Mouse (Mus musculus) embryo, embryonic 10.5 days (tissue): ENCODE data around the gene Vps35l.

Experiments
- DNase-seq: peaks from one replicate; pipeline ENCODE4 v3.0.0-alpha.2; 2015; ENCODE audit warnings: low spot score

The Vps35l gene

DNA sequence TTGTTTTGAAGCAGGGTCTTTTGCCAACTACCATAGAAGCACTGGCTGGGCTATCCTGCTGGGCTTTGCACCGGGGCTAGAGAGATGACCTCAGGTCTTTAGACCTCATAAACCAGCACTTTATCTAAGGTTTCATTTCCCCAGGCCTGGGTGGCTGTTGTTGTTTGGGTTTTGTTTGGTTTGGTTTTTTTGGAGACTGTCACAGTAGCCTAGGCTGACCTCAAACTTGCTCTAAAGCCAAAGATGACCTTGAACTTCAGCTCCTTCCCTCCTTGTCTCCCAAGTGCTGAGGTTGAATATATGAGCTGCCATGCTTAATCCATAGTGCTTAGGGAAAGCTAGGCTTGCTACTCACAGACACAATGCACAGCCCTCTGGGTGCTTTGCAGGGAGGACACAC is 79.6 kb downstream of the Vps35l start:
- no peak for DNase-seq

GRCm38 (mm10) chr7:118821356-118821755 is 81.3 kb downstream of the Vps35l start:
- no peak for DNase-seq

DNA sequence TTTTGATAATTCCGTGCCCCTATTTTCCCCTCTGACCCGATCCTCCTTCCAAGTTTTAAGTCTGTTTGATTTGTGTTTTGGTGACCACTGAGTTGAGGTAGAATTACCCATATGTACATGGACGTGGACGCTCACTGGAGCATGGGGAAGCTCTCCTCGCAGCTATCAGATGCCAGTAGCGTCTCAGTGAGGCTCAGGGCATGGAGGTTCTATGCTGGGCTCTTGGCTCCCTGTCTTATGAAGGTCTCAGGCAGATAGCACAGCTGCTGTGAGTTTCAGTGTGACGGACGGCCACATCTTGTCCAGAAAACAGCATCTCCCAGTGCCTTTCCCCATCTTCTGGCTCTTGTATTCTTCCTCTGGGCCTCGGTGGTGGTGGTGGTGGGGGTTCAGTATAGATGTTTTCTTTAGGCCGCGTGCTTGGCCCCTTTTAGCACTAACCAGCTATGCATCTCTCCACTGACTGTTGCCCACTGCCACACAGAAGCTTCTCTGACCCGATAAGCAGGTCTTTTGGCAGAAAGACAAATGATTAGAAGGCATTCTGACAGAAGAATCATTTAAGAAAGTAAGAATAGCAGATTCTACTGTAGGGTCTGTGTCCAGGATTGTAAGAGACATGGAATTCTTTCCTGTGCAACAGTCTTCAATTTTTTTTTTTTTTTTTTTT is 82.0 kb downstream of the Vps35l start:
- no peak for DNase-seq

DNA sequence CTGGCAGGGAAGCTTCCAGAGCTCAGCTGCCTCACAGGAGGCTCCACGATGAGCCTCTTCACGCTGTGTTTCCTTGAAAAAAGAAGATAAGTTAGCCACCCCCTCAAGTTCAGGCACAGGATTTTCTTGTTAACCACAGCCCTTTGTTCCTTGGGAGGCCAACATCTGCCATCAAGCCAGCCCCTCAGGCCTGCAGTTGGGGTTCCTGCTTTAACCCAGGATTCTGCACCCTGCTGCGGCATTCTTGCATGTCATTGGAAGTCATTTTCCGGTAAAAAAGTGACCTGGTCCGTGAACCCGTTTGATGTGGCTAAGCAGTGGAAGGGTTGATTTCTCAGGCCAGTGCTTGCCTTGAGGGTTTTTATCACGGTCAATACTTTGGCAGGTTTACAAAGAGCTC is 84.4 kb downstream of the Vps35l start:
- no peak for DNase-seq

GRCm38 (mm10) chr7:118827975-118828416 is 88.0 kb downstream of the Vps35l start:
- DNase-seq = peak; percentile 27

GRCm38 (mm10) chr7:118837901-118838300 is 97.9 kb downstream of the Vps35l start:
- DNase-seq = no peak

- DNase-seq = no peak
Measured at GRCm38 (mm10) chr7:118841030-118841745, 101.2 kb downstream of the Vps35l start.

- no peak for DNase-seq
Measured at GRCm38 (mm10) chr7:118841796-118842195, 101.8 kb downstream of the Vps35l start.

DNA sequence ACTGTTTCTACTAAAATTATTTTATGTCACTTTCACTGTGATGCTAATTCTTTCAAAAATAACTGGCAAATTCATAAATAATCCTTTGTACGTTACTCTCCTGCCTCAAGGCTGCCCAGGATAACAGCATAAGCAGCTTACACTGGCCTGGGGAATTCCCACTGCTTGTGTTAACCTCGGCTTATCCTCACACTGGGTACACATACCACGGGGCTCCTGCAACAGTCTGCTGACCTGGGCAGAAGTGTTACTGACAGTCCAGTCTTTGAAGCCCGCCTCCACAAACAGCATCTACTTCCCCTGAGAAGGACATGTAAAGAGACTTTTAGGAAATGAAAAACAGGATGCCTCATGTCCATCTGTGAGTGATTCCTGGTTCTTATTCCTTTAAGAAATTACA is 102.9 kb downstream of the Vps35l start:
- no peak for DNase-seq

DNA sequence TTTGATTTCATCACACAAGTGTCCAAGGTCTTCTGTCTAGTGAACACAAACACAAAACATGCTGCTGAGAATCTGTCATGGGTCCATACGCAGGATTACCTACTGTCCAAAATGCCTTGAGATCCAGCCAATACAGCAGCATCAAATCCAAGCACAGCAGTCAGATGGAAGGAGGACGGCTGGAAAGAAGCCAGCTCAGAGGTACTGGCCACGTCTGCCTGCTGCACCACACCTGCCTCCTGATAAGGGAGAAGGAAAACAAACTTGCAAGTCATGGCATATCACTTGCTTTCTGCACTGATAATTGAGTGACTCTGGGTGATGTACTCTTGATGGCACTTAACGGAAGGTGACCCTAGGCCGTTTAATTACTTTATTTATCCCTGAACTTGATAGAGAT is 105.1 kb downstream of the Vps35l start:
- DNase-seq = no peak

DNA sequence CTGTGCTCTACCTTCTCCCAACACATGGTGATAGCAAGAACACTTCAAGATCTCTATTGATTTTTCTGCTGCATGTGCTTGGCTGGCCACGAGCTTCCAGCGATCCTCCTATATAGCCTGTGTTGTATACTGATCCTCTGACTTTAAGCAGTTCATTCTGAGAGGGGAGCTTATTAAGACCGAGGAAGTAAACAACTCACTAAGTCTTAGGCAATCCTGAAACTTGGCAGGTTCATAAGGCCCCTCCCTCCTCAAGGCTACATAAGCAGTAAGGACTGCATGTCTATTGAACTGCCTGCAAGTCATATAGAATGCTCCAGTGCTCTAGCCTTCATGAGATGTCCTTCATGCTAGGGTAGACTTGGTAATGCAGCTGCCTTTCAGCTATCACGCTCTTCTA is 106.3 kb downstream of the Vps35l start:
- no peak for DNase-seq

- DNase-seq = peak; percentile 13
Measured at GRCm38 (mm10) chr7:118848796-118849195, 108.8 kb downstream of the Vps35l start.

DNA sequence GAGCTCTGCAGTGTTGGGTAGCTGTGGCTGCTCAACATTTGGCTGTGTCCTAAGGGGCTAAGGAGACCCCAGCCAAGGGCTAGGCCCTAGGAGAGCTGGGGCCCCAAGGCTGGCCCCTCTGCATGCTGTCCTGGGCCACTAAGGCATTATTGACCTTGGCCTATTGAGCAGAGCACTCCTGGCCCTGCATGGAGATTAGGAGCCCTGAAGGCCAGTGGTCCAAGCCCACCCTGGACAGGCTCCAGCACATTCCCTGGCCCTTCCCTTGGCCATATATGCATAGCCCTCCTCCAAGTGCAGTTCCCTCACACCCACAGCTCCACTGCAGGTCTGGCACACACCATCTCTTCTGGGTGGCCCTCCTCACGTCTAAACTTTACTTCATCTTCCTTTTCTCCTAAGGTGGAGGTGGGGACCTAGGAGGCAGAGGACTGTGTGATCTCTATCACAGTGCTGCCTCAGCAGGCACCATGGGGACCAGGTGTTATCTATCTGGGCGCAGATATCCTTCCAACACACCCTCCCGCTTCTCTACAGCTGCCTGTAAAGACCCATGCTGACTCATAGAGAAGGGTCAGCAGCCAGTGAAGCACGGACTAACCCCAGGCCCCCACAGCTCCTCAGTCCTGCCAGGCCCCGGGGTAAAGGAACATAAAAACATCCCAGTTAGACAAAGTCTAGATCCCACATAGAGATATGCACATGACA is 109.7 kb downstream of the Vps35l start:
- no peak for DNase-seq

DNA sequence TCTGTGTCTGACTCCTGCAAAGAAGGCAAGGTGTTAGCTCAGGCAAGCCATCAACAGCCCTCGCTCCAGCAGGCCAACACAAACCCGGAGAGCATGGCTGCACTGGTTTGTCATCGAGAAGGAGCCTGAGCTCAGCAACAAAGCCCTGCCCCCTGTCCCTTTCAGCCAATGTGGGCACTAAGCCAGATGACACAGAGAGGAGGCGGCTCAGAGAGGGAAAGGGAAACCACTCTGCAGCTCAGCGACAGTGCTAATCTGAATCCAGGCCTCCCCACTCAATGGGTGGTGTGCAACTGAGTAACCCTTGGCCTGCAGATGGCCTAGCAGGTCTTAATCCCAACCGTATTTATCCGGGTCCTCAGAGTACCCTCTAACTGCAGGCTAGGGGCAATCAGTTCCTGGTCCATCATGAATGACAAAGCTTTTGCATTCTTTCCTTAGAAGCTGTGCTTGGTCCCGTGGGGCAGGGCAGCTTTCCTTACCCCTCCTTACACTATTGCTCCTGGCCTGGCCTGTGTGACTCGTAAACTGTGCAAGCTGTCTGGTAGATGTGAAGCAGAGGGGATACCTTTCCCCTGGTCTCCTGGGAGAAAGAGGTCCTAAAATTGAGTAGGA is 110.8 kb downstream of the Vps35l start:
- no peak for DNase-seq

DNA sequence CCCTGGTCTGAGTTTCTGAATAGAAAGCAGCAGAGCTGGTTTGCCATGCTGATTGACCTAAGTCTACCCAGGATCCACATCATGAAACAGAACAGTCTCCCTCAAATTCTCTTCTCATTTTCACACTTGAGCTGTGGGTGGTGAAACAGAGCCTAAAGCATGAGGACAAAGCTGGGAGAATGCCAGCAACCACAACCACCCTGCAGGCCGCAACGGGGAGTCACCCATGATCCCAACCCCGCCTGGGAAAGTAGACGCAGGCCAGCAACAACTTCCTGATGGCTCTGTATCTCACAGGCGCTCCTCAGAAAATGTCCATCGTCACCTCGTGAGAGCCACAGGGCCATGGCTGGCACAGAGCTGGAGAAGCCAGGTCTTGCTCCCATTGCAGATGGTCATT is 111.5 kb downstream of the Vps35l start:
- no peak for DNase-seq

DNA sequence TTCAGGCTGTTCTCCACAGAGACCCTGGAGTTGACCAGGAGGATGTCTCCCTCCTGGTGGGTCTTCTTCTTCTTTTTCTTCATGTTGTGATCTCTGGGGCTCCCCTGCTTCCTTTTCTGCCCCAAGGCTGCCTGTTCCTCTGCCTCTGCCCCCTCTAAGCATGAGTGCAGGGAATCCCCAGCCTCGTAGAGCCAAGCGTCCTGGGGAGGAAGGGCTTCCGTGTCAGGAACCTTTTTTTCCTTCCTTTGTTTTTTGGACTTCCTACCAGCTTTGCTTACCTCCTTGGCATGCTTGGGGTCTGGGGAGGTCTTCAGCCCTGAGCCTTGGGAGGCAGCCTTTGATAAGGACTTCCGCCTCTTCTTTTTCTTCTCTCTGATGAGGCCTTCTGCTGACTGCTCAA is 112.6 kb downstream of the Vps35l start:
- DNase-seq = no peak

GRCm38 (mm10) chr7:118854606-118855005 is 114.6 kb downstream of the Vps35l start:
- DNase-seq = peak; percentile 2

- peak; percentile 96 for DNase-seq
Measured at GRCm38 (mm10) chr7:118855171-118855876, 115.3 kb downstream of the Vps35l start, which contains the start of gene Iqck. Iqck (plus strand) TSS chr7:118855752.

DNA sequence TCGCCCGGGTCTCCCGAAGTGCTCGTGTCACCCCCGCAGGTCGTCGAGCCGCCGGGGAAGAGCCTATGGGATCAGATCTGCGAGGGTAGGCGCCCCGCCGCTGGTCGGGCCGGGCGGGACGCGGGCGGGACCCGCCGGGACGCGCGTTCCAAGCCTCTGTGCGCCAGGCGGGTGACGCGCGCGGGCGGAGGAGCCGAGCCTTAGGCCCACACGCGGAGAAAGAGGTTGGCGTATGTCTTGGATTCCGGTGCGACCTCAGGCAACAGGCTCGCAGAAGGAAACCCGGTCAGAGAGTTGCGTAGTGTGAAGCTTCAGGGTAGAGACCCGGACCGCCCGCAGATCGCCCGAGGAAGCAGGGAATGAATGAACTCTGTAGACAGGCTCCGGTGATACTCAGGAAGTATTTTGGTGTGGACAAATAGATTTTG is 115.9 kb downstream of the Vps35l start, which contains the start of gene Knop1:
Knop1 (minus strand) TSS at position 378 of the 428 bp plus-strand sequence.
- no peak for DNase-seq

- DNase-seq = no peak
Measured at GRCm38 (mm10) chr7:118858640-118859039, 118.6 kb downstream of the Vps35l start.

DNA sequence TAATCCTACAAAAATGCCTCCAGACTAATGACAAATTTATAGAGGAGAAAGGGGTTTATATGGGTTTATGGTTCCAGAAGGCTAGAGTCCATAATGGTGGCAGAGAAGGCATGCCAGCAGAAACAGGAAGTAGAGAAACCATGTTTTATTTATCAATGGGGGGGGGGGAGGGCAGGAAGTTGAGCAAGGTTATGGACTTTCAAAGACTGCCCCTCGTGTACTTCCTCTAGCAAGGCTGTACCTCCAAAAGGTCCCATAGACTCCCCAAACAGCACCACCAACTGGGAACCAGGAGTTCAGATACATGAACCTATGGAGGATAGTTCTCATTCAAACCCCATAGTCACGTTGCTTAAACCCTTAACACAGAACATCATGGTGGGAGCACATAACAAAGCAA is 125.3 kb downstream of the Vps35l start:
- no peak for DNase-seq
